Mouse (Mus musculus): ENCODE measurements at regions not wholly inside any gene's neighbourhood (a gene's known extent, or its start where the extent isn't known, plus 50 kb on each side); places are given as distances from the start of the nearest gene placed in this dataset.

DNA sequence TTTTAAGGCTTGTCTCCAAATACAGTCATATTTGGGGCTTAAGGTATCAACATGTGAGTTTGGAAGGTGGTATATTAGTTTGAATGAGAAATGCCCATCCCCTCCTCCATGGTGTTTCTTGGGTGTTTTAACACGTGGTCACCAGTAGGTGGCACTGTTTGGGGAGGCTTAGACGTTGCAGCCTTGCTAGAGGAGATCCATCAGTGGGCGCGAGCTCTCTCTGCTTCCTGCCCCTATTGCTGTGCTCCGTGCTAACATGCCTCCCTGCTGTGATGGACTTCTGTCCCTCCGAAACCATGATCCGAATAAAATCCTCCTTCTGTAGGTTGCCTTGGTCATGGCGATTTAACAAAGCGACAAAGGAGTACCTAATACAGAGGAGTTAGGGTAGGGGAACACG, 183.3 kb downstream of the Barhl2 start:
- no peak overlapping the region for H3K27ac ChIP-seq
- no peak overlapping the region for H3K4me2 ChIP-seq
- H3K4me1 ChIP-seq: no peaks in the 10 kb centered on the region
- 31% methylated on average over 10 of the region's 10 CpGs for WGBS
- no peaks in the 10 kb centered on the region for H3K9me3 ChIP-seq
- H3K27me3 ChIP-seq: no peaks in the 10 kb centered on the region
- no peaks in the 10 kb centered on the region for H3K36me3 ChIP-seq
- ATAC-seq (ENCODE audit: borderline replicate concordance, extremely low read depth, low FRiP score, low TSS enrichment): no peak
- H3K9ac ChIP-seq: no peak overlapping the region
- no peak overlapping the region for H3K4me3 ChIP-seq

DNA sequence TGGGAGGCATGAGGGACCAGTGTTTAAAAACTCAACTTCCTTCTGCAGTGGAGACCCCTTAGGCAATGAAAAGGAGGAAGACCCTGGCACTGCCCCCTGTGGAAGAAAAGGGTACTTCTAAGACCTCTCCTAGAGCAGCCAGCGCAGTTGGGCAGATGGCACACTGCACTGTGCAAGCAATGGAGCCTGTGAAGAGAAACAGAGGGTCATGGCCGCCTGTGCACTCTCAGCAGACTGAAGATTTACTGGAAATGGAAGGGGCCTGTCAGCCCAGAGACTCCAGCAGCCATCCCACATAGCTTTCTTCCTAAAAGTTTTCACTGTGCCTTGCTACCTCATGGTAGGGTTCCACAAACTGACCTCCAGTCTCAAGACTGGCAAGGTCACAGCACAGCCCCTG, 193.4 kb downstream of the Barhl2 start:
- no peak overlapping the region for H3K9ac ChIP-seq
- no peak overlapping the region for H3K4me2 ChIP-seq
- no peak overlapping the region for H3K27ac ChIP-seq
- no peaks in the 10 kb centered on the region for H3K4me1 ChIP-seq
- H3K9me3 ChIP-seq: no peaks in the 10 kb centered on the region
- no peak overlapping the region for H3K4me3 ChIP-seq
- H3K27me3 ChIP-seq: no peaks in the 10 kb centered on the region
- WGBS: 69% methylated on average over 2 of the region's 2 CpGs
- no peaks in the 10 kb centered on the region for H3K36me3 ChIP-seq
- no peak for ATAC-seq (ENCODE audit: borderline replicate concordance, extremely low read depth, low FRiP score, low TSS enrichment)

DNA sequence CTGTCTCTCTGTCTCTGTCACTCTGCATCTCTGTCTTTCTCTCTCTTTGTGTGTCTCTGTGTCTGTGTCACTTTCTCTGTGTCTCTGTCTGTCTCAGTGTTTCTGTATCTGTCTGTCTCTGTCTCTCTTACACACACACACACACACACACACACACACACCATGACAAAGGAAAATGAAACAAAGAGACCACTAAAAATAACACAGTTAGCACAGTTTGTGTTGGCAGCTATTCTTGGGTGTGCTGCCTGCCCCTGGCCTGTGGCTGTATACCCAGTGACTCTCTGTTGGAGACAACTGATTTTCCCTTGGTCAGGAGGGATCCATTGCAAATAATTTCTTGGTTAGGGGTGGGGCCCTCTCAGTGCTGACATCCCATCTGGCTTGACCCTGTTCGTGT, 200.8 kb downstream of the Barhl2 start:
- no peaks in the 10 kb centered on the region for H3K36me3 ChIP-seq
- H3K4me3 ChIP-seq: no peak overlapping the region
- H3K9me3 ChIP-seq: no peaks in the 10 kb centered on the region
- H3K9ac ChIP-seq: no peak overlapping the region
- H3K4me1 ChIP-seq: no peaks in the 10 kb centered on the region
- H3K27me3 ChIP-seq: no peaks in the 10 kb centered on the region
- H3K4me2 ChIP-seq: no peak overlapping the region
- ATAC-seq (ENCODE audit: borderline replicate concordance, extremely low read depth, low FRiP score, low TSS enrichment): no peak
- no peak overlapping the region for H3K27ac ChIP-seq
- 56% methylated on average over 1 of the region's 1 CpGs for WGBS

DNA sequence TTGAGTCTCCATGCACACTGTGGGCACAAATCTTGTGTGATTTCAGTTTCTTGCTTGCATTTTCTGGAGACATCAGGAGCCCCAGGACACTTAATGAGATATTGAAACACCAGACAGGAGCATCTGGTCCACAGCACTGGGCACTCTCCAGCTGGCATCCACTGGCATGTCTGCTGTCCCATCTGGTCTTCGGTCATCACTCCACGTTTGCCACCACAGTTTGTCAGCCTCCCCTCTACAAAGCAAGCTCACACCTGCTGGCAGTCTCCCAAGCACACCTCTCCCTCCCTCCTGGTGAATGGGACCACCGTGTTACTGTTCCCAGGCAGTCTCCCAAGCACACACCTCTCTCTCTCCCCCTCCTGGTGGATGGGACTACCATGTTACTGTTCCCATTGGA, 228.8 kb downstream of the Barhl2 start:
- H3K4me2 ChIP-seq: no peak overlapping the region
- H3K27ac ChIP-seq: no peak overlapping the region
- 53% methylated on average over 3 of the region's 3 CpGs for WGBS
- H3K27me3 ChIP-seq: no peaks in the 10 kb centered on the region
- H3K36me3 ChIP-seq: no peaks in the 10 kb centered on the region
- no peak for ATAC-seq (ENCODE audit: borderline replicate concordance, extremely low read depth, low FRiP score, low TSS enrichment)
- no peak overlapping the region for H3K4me3 ChIP-seq
- H3K9me3 ChIP-seq: no peaks in the 10 kb centered on the region
- H3K9ac ChIP-seq: no peak overlapping the region
- H3K4me1 ChIP-seq: no peaks in the 10 kb centered on the region

DNA sequence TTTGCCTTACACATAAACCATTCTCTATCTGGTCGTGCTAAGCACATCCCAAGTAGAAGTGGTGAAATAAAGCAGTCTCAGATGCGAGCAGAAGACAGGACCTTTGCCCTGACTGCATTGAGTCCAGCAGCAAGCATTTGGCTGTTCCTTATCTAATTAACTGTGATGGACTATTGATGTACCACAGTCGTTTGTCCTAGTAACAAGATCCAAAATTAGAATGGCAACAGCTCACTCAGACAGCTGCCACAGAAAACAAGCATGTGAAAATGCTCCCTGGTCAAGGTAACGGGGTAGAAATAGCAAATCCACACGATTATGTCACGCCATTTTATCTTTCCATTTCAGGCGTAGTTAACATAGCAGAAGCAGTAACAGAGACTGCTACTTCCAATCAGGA, 233.8 kb downstream of the Barhl2 start:
- Histone ChIP-seq H3K9me3 (no peaks in the 10 kb centered on the region), H3K36me3 (no peaks in the 10 kb centered on the region), H3K9ac (no peak overlapping the region), H3K4me2 (no peak overlapping the region), H3K4me1 (no peaks in the 10 kb centered on the region), H3K27me3 (no peaks in the 10 kb centered on the region), H3K4me3 (no peak overlapping the region), H3K27ac (no peak overlapping the region)
- 50% methylated on average over 7 of the region's 7 CpGs for WGBS
- ATAC-seq (ENCODE audit: borderline replicate concordance, extremely low read depth, low FRiP score, low TSS enrichment): no peak

DNA sequence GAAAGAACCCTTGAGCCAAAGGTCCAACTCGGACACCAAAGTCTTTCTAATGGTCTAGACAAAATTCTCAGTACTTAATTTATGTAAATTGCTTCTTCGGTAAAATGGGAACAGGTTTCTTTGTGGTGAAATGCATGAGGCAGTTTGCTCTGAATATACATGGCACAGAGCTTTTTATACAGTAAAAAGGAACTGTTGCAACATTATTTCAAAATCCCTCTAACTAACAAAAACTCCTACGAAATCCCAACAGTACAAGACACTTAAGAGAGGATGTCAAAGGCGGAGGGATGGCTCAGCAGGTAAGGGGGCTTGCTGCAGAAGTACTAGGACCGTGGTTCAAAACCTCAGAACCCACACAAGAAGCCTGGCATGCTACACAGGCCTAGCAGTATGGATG, 248.4 kb downstream of the Barhl2 start:
- no peaks in the 10 kb centered on the region for H3K36me3 ChIP-seq
- WGBS: 77% methylated on average over 5 of the region's 5 CpGs
- no peaks in the 10 kb centered on the region for H3K9me3 ChIP-seq
- H3K4me1 ChIP-seq: no peaks in the 10 kb centered on the region
- no peak overlapping the region for H3K27ac ChIP-seq
- H3K4me3 ChIP-seq: no peak overlapping the region
- H3K9ac ChIP-seq: no peak overlapping the region
- ATAC-seq (ENCODE audit: borderline replicate concordance, extremely low read depth, low FRiP score, low TSS enrichment): no peak
- H3K4me2 ChIP-seq: no peak overlapping the region
- H3K27me3 ChIP-seq: no peaks in the 10 kb centered on the region

DNA sequence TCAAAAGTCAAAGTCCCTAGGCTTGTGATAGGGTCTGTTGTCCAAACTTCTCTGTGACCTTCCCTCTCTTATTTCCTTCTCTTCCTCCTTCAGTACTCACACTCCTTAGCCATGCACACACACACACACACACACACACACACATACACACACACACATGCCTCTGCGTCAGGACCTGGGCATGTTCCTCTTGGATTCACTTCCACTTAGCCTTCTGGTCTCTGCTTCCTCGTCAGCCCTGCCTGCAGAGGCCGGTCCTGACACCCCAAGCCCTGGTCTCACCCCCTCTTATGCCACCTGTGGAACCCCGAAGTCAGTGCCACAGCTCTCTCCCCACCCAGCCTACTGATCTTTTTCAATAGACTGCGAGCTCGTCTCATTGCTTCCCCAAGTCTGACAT, 250.3 kb downstream of the Barhl2 start:
- WGBS: 60% methylated on average over 6 of the region's 6 CpGs
- Histone ChIP-seq H3K36me3 (no peaks in the 10 kb centered on the region), H3K4me3 (no peak overlapping the region), H3K9ac (no peak overlapping the region), H3K4me1 (no peaks in the 10 kb centered on the region), H3K9me3 (no peaks in the 10 kb centered on the region), H3K27me3 (no peaks in the 10 kb centered on the region), H3K4me2 (no peak overlapping the region), H3K27ac (no peak overlapping the region)
- ATAC-seq (ENCODE audit: borderline replicate concordance, extremely low read depth, low FRiP score, low TSS enrichment): no peak

DNA sequence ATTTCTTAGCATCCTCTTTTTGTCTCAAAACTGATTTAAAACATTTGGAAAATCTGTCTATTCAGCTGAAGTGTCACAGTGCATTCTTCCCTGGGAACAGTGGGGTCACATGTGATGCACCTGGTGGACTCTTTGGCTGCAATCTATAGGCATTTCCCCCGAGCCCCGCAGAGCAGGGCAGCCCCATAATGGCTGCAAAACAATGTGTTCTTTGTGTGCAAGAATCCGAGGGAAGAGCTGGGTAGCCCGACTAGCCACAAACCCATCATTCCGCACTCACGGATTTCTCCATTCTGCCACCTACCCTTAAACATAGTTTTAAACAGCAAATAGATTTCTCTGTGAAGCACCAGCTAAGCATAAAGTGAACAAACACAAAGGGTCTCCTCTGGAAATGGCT, 252.2 kb downstream of the Barhl2 start:
- Histone ChIP-seq H3K9me3 (no peaks in the 10 kb centered on the region), H3K4me3 (no peak overlapping the region), H3K27ac (no peak overlapping the region), H3K4me2 (no peak overlapping the region), H3K36me3 (no peaks in the 10 kb centered on the region), H3K9ac (no peak overlapping the region), H3K4me1 (no peaks in the 10 kb centered on the region), H3K27me3 (0 out of 2 replicates have a peak, but pooled peaks cover 4% of the 10 kb centered on the region)
- WGBS: 44% methylated on average over 6 of the region's 6 CpGs
- ATAC-seq (ENCODE audit: borderline replicate concordance, extremely low read depth, low FRiP score, low TSS enrichment): no peak

DNA sequence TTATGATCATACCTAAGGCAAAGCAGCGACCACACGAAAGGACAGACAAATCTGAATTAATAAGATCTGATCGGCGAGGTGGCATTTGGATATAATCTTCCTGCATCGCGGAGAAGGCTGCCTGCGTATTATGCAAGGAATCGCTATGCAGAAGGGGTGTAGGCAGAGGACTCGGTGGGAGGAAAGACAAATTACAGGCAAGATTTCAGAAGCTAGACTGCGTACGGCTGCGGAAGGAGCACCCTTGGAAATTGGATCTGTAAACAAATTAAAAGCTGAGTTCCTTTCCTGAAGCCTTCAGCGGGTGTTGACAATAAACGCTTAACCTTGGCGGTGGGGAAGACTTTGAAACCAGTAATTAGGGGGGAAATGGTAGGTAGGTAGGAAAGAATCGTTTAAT, 257.3 kb downstream of the Barhl2 start:
- WGBS: 48% methylated on average over 16 of the region's 16 CpGs
- ATAC-seq (ENCODE audit: borderline replicate concordance, extremely low read depth, low FRiP score, low TSS enrichment): no peak
- no peak overlapping the region for H3K9ac ChIP-seq
- H3K9me3 ChIP-seq: no peaks in the 10 kb centered on the region
- no peak overlapping the region for H3K4me3 ChIP-seq
- H3K4me1 ChIP-seq: no peaks in the 10 kb centered on the region
- H3K27me3 ChIP-seq: 0 out of 2 replicates have a peak, but pooled peaks cover 4% of the 10 kb centered on the region
- no peak overlapping the region for H3K27ac ChIP-seq
- no peak overlapping the region for H3K4me2 ChIP-seq
- no peaks in the 10 kb centered on the region for H3K36me3 ChIP-seq

DNA sequence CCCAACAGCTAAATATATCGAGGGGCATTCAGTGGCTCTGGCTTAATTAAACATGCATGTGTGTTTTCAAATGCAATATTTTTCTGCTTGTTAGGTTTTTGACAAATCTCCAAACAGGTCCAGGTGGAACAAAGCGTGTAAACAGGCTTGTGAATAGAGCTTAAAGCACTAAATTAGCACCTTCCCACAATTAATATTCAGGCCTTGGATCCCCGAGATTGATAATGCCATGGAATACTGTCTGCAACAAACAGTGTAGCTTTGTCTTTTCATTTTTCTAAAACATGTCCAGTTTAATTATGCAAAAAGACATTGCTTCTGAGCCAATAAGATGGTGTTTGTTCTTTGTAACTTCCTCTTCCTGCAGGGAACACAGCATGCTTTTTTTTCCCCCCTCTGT, 258.9 kb downstream of the Barhl2 start:
- Histone ChIP-seq H3K9me3 (no peaks in the 10 kb centered on the region), H3K4me3 (no peak overlapping the region), H3K27me3 (0 out of 2 replicates have a peak, but pooled peaks cover 4% of the 10 kb centered on the region), H3K27ac (no peak overlapping the region), H3K4me1 (no peaks in the 10 kb centered on the region), H3K9ac (no peak overlapping the region), H3K4me2 (no peak overlapping the region), H3K36me3 (no peaks in the 10 kb centered on the region)
- 78% methylated on average over 3 of the region's 3 CpGs for WGBS
- ATAC-seq (ENCODE audit: borderline replicate concordance, extremely low read depth, low FRiP score, low TSS enrichment): no peak

DNA sequence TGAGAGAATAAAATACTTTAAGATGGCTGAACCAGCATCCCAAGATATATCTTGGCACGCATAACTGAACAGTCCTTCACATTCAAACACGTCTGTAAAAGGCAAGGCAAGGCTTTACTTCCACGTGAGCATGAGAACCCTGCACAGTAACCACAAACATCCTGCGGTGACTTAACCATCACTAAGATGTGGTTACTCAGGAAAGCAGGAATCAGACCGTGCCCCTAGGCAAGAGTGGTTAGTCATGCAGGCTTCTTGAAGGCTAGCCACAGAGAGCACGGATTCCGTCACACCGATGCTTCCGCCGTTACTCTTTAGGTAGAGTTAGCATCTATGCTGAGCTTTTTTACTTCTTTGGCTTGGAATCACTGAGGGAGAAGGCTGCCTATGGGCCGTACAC, 266.8 kb downstream of the Barhl2 start:
- Histone ChIP-seq H3K9me3 (no peaks in the 10 kb centered on the region), H3K27ac (no peak overlapping the region), H3K4me3 (no peak overlapping the region), H3K4me2 (no peak overlapping the region), H3K27me3 (no peaks in the 10 kb centered on the region), H3K4me1 (no peaks in the 10 kb centered on the region), H3K36me3 (no peaks in the 10 kb centered on the region), H3K9ac (no peak overlapping the region)
- no peak for ATAC-seq (ENCODE audit: borderline replicate concordance, extremely low read depth, low FRiP score, low TSS enrichment)
- 85% methylated on average over 11 of the region's 11 CpGs for WGBS

DNA sequence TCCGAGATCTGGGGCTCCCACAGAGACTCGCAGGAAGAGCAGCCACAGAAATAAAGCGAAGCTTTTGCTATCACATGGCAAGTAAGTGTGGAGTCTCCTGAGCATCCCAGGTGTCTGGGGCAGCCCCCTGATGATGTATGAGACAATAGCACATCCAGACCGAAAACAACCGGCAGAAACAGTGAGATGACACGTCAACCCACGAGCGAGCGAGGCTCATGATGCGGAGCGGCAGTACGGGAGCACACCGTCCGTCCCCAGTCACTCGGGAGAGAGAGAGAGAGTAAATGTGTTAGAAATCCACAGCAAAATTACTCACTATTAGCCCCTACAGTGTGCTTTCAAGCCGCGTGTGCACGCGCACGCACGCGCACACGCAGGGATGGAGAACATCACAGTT, 276.2 kb downstream of the Barhl2 start:
- no peaks in the 10 kb centered on the region for H3K36me3 ChIP-seq
- ATAC-seq (ENCODE audit: borderline replicate concordance, extremely low read depth, low FRiP score, low TSS enrichment): no peak
- H3K9me3 ChIP-seq: no peaks in the 10 kb centered on the region
- H3K9ac ChIP-seq: no peak overlapping the region
- no peak overlapping the region for H3K27ac ChIP-seq
- no peak overlapping the region for H3K4me3 ChIP-seq
- WGBS: 86% methylated on average over 23 of the region's 23 CpGs
- no peaks in the 10 kb centered on the region for H3K4me1 ChIP-seq
- no peaks in the 10 kb centered on the region for H3K27me3 ChIP-seq
- H3K4me2 ChIP-seq: no peak overlapping the region

DNA sequence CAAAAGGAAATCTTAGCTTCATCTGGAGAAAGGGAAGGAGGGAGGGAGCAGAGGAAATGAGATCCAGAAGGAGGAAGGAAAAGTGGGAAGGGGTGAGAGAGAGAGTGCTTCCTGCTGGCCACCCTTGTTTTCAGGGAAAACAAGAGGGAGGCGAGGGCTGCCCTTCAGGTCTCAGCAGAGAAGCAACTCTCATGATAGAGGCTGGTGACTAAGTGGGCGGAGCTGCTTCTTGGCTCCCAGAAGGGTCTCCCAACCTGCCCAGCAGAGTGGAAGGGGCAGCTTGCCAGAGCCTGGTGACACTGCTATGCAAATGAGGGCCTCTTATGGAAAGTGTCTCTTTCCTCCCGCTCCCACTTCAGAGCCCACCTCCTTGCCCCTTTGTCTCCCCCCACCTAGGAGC, 285.8 kb downstream of the Barhl2 start:
- Histone ChIP-seq H3K4me1 (peaks cover 7% of the 10 kb centered on the region), H3K36me3 (no peaks in the 10 kb centered on the region), H3K4me2 (no peak overlapping the region), H3K4me3 (no peak overlapping the region), H3K9ac (no peak overlapping the region), H3K27ac (no peak overlapping the region), H3K27me3 (no peaks in the 10 kb centered on the region), H3K9me3 (no peaks in the 10 kb centered on the region)
- no peak for ATAC-seq (ENCODE audit: borderline replicate concordance, extremely low read depth, low FRiP score, low TSS enrichment)
- 10% methylated on average over 3 of the region's 3 CpGs for WGBS
